Mouse (Mus musculus): ENCODE results near the gene Ccl25.

DNA sequence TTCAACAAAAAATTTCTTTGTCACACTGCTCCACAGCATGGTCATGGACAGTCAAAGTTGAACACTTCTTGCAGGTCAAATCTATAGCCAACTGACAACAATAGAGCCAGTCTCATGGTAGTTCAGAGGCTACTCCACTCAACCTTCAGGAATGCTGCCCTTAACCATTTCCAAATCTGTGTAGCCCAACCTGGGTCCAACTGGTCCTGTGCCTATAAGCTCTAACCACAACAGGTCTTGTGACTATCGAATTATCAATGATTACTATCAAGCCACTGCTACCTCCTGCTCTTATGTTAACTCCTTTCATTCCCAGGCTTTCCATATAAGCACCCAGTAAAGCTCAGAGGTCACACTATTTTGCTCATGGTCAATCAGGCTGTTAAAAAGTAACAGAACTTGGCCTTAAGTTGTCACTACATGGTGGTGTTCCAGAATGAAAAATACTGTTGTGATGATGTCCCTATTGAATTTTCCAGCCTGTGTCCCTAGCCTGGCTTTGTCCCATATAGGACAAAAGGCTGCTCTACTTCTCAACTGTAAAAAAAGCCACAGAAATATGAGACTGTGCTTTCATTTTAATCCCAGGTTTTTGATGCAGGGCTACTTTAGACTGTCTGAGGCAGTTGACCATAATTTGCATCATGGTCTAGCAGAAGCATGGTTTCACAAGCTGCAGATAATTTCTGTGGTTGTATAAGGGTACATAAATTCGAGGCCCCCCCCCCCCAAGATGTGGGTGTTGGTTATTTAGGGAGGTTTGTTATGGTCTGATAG is 6.0 kb upstream of the Ccl25 start:
- TF ChIP-seq POLR2A (IDR thresholded peaks at IDR 0.05; ENCODE audit: insufficient read depth, low read depth, low read length) (no peak), CTCF (IDR thresholded peaks at IDR 0.05; ENCODE audit: insufficient read depth, low read depth, low read length) (no peak)
